Comparison of ENCODE assay signal across 25 mouse cellular contexts in the genomic region with DNA sequence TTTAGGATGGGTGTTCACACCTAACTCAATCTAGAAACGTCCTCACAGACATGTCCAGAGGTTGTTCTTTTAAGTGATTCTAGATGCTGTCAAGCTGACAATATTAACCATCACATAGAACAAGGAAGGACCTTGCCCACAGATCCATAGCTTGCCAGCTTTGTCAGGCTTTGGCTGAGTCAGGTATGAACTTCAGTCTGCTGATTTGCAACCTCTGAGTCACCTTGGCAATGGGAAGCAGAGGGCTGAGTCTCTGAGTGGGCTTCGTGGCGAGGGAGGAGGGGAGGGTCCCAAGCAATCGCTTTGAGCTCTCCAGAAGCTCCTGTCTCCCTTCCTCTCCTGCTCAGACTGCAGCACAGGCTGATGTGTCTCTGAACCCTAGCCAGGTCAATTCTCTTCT.
"Had no signal": no experiment of that assay in that cellular context is flagged by ENCODE, and none has a peak within 500 bp of the region (broad histone marks: within the 10 kb centered on the region; RNA-seq: fewer than 3 reads in every experiment).

No protein-coding gene starts in this region.

- DNase-seq: gastrocnemius, postnatal 14 days; heart, adult 18-20 months; heart, postnatal 4 days; kidney, adult 18-20 months; kidney, adult 8-10 months; kidney, postnatal 10 days; kidney, postnatal 25 days; layer of hippocampus, postnatal 36 days; liver; liver, embryonic 13.5 days had no signal

- H3K4me3 ChIP-seq: heart, embryonic 10.5 days; heart, embryonic 12.5 days; hindbrain, embryonic 10.5 days; hindbrain, embryonic 12.5 days; intestine, embryonic 15.5 days; layer of hippocampus, adult 2 months; left cerebral cortex, adult 2 months; limb, embryonic 10.5 days; limb, embryonic 12.5 days; liver, embryonic 13.5 days; liver, embryonic 15.5 days had no signal

- ATAC-seq: hindbrain, embryonic 16.5 days; inflammation-experienced regulatory T-cells, adult 6 months; intestine, embryonic 15.5 days; intestine, postnatal 0 days had no signal

- H3K9me3 ChIP-seq: heart, embryonic 10.5 days; heart, embryonic 12.5 days; hindbrain, embryonic 10.5 days; hindbrain, embryonic 12.5 days; intestine, embryonic 15.5 days; limb, embryonic 10.5 days; limb, embryonic 12.5 days; liver, embryonic 13.5 days; liver, embryonic 15.5 days had no signal

- H3K27ac ChIP-seq: heart, embryonic 10.5 days; hindbrain, embryonic 10.5 days; hindbrain, embryonic 12.5 days; hindbrain, embryonic 14.5 days; intestine, embryonic 15.5 days; layer of hippocampus, adult 2 months; left cerebral cortex, adult 2 months; limb, embryonic 10.5 days; limb, embryonic 12.5 days; liver, embryonic 13.5 days; liver, embryonic 15.5 days had no signal

- H3K4me1 ChIP-seq: heart, embryonic 10.5 days; heart, embryonic 12.5 days; liver, embryonic 13.5 days; liver, embryonic 15.5 days had no signal

- H3K27me3 ChIP-seq: intestine, embryonic 15.5 days; liver, embryonic 13.5 days; liver, embryonic 15.5 days had no signal

- H3K4me2 ChIP-seq: heart, embryonic 12.5 days; hindbrain, embryonic 12.5 days; hindbrain, embryonic 14.5 days; intestine, embryonic 15.5 days; limb, embryonic 12.5 days; liver, embryonic 11.5 days; liver, embryonic 13.5 days; liver, embryonic 15.5 days had no signal

- H3K9ac ChIP-seq: heart, embryonic 12.5 days; hindbrain, embryonic 12.5 days; hindbrain, embryonic 14.5 days; intestine, embryonic 15.5 days; limb, embryonic 12.5 days; liver, embryonic 13.5 days; liver, embryonic 15.5 days had no signal

- H3K36me3 ChIP-seq: heart, embryonic 10.5 days; heart, embryonic 12.5 days; hindbrain, embryonic 10.5 days; hindbrain, embryonic 12.5 days; intestine, embryonic 15.5 days; limb, embryonic 10.5 days; limb, embryonic 12.5 days; liver, embryonic 13.5 days; liver, embryonic 15.5 days had no signal
